Mouse (Mus musculus) erythroblast, adult 5-6 weeks (primary cell): Measurements from ENCODE around the gene Fbxo30. TPM values are rescaled to one million over a fixed set of nuclear protein-coding genes. Genes with fewer than 3 reads are reported as not detected.
"Not testable (repeated sequence)": the region's sequence is repeated elsewhere in the genome, so short reads cannot be mapped to it uniquely, and the experiment has no call there.

Experiments
- ATAC-seq: replicated peaks from 2 replicates; pipeline ENCODE4 v1.8.0; 2016; ENCODE audit warnings: moderate number of reproducible peaks, mild to moderate bottlenecking, moderate TSS enrichment, inconsistent platforms; ENCODE audit not compliant: poor library complexity, low FRiP score, severe bottlenecking
- total RNA-seq, 2 experiments: library from RNA; stranded (forward) in 1 of 2; stranded (reverse) in 1 of 2; fragments of 150-400 nt in 1 of 2; fragments of 200-764, 138-1000 nt in 1 of 2; gene quantifications; 2 replicates each; pipeline versions ENCODE4 v1.2.3 to v1.2.4; 2015 to 2017; ENCODE audit warnings: low replicate concordance in 2 of 2

Gene Fbxo30
- total RNA-seq, 2 experiments from 2014 or later: 372 to 591 TPM

- not testable (repeated sequence) for ATAC-seq
Measured at GRCm38 (mm10) chr10:11317856-11318454, 36.8 kb downstream of the Fbxo30 start.

- ATAC-seq: no peak
Measured at GRCm38 (mm10) chr10:11319446-11319970, 38.4 kb downstream of the Fbxo30 start.

GRCm38 (mm10) chr10:11322316-11322715, 41.2 kb downstream of the Fbxo30 start:
- no peak for ATAC-seq

- peak; percentile 93 for ATAC-seq
Measured at GRCm38 (mm10) chr10:11323202-11323898, 42.2 kb downstream of the Fbxo30 start.

- no peak for ATAC-seq
Measured at GRCm38 (mm10) chr10:11326526-11326925, 45.4 kb downstream of the Fbxo30 start.

- ATAC-seq: peak; percentile 94
Measured at GRCm38 (mm10) chr10:11343205-11344141, 62.3 kb downstream of the Fbxo30 start, which contains the start of gene Epm2a. Gene Epm2a, plus strand, starts transcription at chr10:11343404.

- no peak for ATAC-seq
Measured at GRCm38 (mm10) chr10:11344536-11345468, 63.7 kb downstream of the Fbxo30 start.

Other genes with a start within 250 kb of the Fbxo30 start
- 1.9 TPM in 1 of 2 replicates, not detected in the other for gene Grm1, start 199.0 kb upstream of the Fbxo30 start, total RNA-seq (2015; ENCODE audit: low replicate concordance)
- gene Grm1, start 199.0 kb upstream of the Fbxo30 start, total RNA-seq (2017; ENCODE audit: low replicate concordance): under 0.01 TPM in 1 of 2 replicates, not detected in the other
- 2.9 and 7.5 TPM in 2 replicates for gene Shprh, start 131.9 kb upstream of the Fbxo30 start, total RNA-seq (2015; ENCODE audit: low replicate concordance)
- gene Shprh, start 131.9 kb upstream of the Fbxo30 start, total RNA-seq (2017; ENCODE audit: low replicate concordance): 6.8 TPM in 2 replicates
- gene Epm2a, start 62.1 kb downstream of the Fbxo30 start, total RNA-seq (2015; ENCODE audit: low replicate concordance): 0.77 and 1.5 TPM in 2 replicates
- gene Epm2a, start 62.1 kb downstream of the Fbxo30 start, total RNA-seq (2017; ENCODE audit: low replicate concordance): 1.1 and 1.8 TPM in 2 replicates